Comparison of ENCODE assay signal across 18 mouse cellular contexts in the genomic region with DNA sequence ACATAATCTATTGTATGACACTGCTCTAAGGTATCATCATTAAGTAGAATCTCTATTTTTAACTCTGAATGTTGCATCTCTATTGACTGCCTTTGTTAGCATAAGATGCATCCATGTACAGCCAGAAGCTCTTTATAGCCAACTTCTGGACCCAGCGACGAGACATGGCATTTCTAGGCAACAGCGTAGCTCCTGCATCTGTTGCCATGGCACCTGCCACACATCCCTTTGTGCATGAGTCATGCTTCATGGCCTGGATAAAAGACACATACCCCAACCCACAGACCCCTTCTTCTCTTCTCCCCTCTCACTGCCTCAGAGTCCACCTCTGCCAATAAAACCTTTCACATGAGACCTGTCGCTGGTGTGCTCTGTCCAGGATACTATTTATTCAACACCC. TPM values are rescaled to one million over a fixed set of nuclear protein-coding genes. Genes with fewer than 3 reads are reported as not detected.
A peak's percentile ranks its signal among the peaks of the same experiment; 100 is the strongest.
DNase-seq lines count a peak whose midpoint lies in the region; ATAC-seq and TF ChIP-seq lines count a peak whose summit lies in the region.
"Had no signal": no experiment of that assay in that cellular context is flagged by ENCODE, and none has a peak within 500 bp of the region (broad histone marks: within the 10 kb centered on the region; RNA-seq: fewer than 3 reads in every experiment).

No protein-coding gene starts in this region.

- H3K27me3 ChIP-seq in forebrain, postnatal 0 days (ENCODE audit: insufficient read depth, low read length): no peaks in the 10 kb centered on the region
- no peaks in the 10 kb centered on the region for H3K27me3 ChIP-seq in forebrain, embryonic 10.5 days (ENCODE audit: poor library complexity, severe bottlenecking)
- no peaks in the 10 kb centered on the region for H3K27me3 ChIP-seq in hindbrain, embryonic 11.5 days (ENCODE audit: control insufficient read depth, insufficient read depth, low read length)
- H3K27me3 ChIP-seq: neural tube, embryonic 12.5 days had no signal

- H3K27ac ChIP-seq in forebrain, postnatal 0 days (ENCODE audit: low read depth, low read length): no peak overlapping the region
- no peak overlapping the region for H3K27ac ChIP-seq in forebrain, embryonic 10.5 days
- no peak overlapping the region for H3K27ac ChIP-seq in hindbrain, embryonic 11.5 days (ENCODE audit: low read depth, low read length)
- H3K27ac ChIP-seq: gastrocnemius, adult 2 months; limb, embryonic 10.5 days; neural tube, embryonic 12.5 days had no signal

- peak; percentile 45 for DNase-seq in forebrain, postnatal 0 days
- no peak for DNase-seq in forebrain, embryonic 10.5 days (ENCODE audit: extremely low spot score, low spot score)
- peak; percentile 27 for DNase-seq in hindbrain, embryonic 11.5 days (ENCODE audit: low spot score)
- peak; percentile 44 to 70 for DNase-seq in left cerebral cortex, postnatal 25 days (ENCODE audit: low spot score in 2 of 2)
- peak; percentile 49 to 73 for DNase-seq in right cerebral cortex, postnatal 10 days (ENCODE audit: low spot score in 2 of 2)
- DNase-seq in ovary, postnatal 14 days (ENCODE audit: low spot score): no peak
- no peak for DNase-seq in thymus, postnatal 14 days
- DNase-seq in urinary bladder, adult 18-20 months (ENCODE audit: low spot score in 2 of 2): no peak
- DNase-seq: gastrocnemius, adult 2 months; thymus, adult 2 months had no signal

- TF ChIP-seq CTCF in forebrain, postnatal 0 days (IDR thresholded peaks at IDR 0.05; ENCODE audit: low read depth): no peak

- no peaks in the 10 kb centered on the region for H3K4me1 ChIP-seq in forebrain, postnatal 0 days (ENCODE audit: insufficient read depth)
- no peaks in the 10 kb centered on the region for H3K4me1 ChIP-seq in forebrain, embryonic 10.5 days
- H3K4me1 ChIP-seq in hindbrain, embryonic 11.5 days (replicated peaks; ENCODE audit: control insufficient read depth, insufficient read depth, low read length): no peaks in the 10 kb centered on the region
- H3K4me1 ChIP-seq: limb, embryonic 10.5 days; neural tube, embryonic 12.5 days had no signal

- no peak overlapping the region for H3K4me2 ChIP-seq in forebrain, postnatal 0 days (ENCODE audit: low read depth)
- no peak overlapping the region for H3K4me2 ChIP-seq in hindbrain, embryonic 11.5 days (replicated peaks; ENCODE audit: low read depth, low read length)
- H3K4me2 ChIP-seq: neural tube, embryonic 12.5 days had no signal

- WGBS in forebrain, postnatal 0 days: 45% methylated on average over 4 of the region's 4 CpGs
- 89% methylated on average over 4 of the region's 4 CpGs for WGBS in forebrain, embryonic 10.5 days
- 58% methylated on average over 4 of the region's 4 CpGs for WGBS in hindbrain, embryonic 11.5 days

- H3K9ac ChIP-seq in forebrain, postnatal 0 days: no peak overlapping the region
- no peak overlapping the region for H3K9ac ChIP-seq in hindbrain, embryonic 11.5 days (ENCODE audit: low read depth, low read length)
- H3K9ac ChIP-seq: neural tube, embryonic 12.5 days had no signal

- H3K4me3 ChIP-seq in forebrain, postnatal 0 days (ENCODE audit: low read depth, low read length): no peak overlapping the region
- no peak overlapping the region for H3K4me3 ChIP-seq in forebrain, embryonic 10.5 days
- no peak overlapping the region for H3K4me3 ChIP-seq in hindbrain, embryonic 11.5 days (ENCODE audit: low read depth, low read length)
- H3K4me3 ChIP-seq: gastrocnemius, adult 2 months; limb, embryonic 10.5 days; neural tube, embryonic 12.5 days had no signal

- H3K36me3 ChIP-seq in forebrain, postnatal 0 days (ENCODE audit: insufficient read depth): no peaks in the 10 kb centered on the region
- H3K36me3 ChIP-seq in forebrain, embryonic 10.5 days (replicated peaks): no peaks in the 10 kb centered on the region
- no peaks in the 10 kb centered on the region for H3K36me3 ChIP-seq in hindbrain, embryonic 11.5 days (ENCODE audit: control insufficient read depth, insufficient read depth, low read length)
- H3K36me3 ChIP-seq: limb, embryonic 10.5 days; neural tube, embryonic 12.5 days had no signal

- H3K9me3 ChIP-seq in forebrain, postnatal 0 days (ENCODE audit: low read length): no peaks in the 10 kb centered on the region
- H3K9me3 ChIP-seq in forebrain, embryonic 10.5 days: no peaks in the 10 kb centered on the region
- no peaks in the 10 kb centered on the region for H3K9me3 ChIP-seq in hindbrain, embryonic 11.5 days (ENCODE audit: control insufficient read depth, low read length)
- H3K9me3 ChIP-seq: limb, embryonic 10.5 days; neural tube, embryonic 12.5 days had no signal

- intact Hi-C loops in left cerebral cortex, postnatal 25 days (cut with DNase I): no loop called here

- peak; percentile 77 for ATAC-seq in forebrain, postnatal 0 days
- ATAC-seq in hindbrain, embryonic 11.5 days (ENCODE audit: low FRiP score): no peak

RNA-seq across cellular contexts. Expression of gene Ccdc175, which starts 34.0 kb away (rescaled TPM):
- 0.08 TPM in 1 of 2 replicates, not detected in the other for total RNA-seq in forebrain, postnatal 0 days (2014; rRNA removed)
- polyA plus RNA-seq in forebrain, postnatal 0 days (2015; fragmentation: Nextera tagmentation; extraction: Ambion mirVana): not detected in 2 replicates
- polyA plus RNA-seq in forebrain, embryonic 10.5 days (2016; fragmentation: Nextera tagmentation; extraction: Ambion mirVana): not detected in 2 replicates
- polyA plus RNA-seq in hindbrain, embryonic 11.5 days (2014; fragmentation: Nextera tagmentation; extraction: Ambion mirVana): not detected in 2 replicates
- not detected for total RNA-seq in left cerebral cortex, postnatal 25 days (2021)
- total RNA-seq: common myeloid progenitor, adult 5-6 weeks; gastrocnemius, adult 2 months; hematopoietic stem cell, adult 5-6 weeks; megakaryocyte progenitor cell, adult 5-6 weeks had no signal
- polyA plus RNA-seq: kidney, embryonic 14.5 days; limb, embryonic 10.5 days; liver, embryonic 16.5 days; neural tube, embryonic 12.5 days; small intestine, adult 2 months; thymus, adult 2 months had no signal

Comparison
In these comparisons a context has a peak if more than half of its experiments do, and no peak if none do; other contexts are left out.
1. DNase-seq: peak in forebrain, postnatal 0 days (single experiment), hindbrain, embryonic 11.5 days (single experiment), left cerebral cortex, postnatal 25 days (2 of 2) and right cerebral cortex, postnatal 10 days (2 of 2); none in forebrain, embryonic 10.5 days (single experiment), ovary, postnatal 14 days (single experiment), thymus, postnatal 14 days (single experiment) and urinary bladder, adult 18-20 months (0 of 2).